Mouse (Mus musculus) stomach, postnatal 0 days (tissue): ENCODE data around the gene Rln3. TPM values are rescaled to one million over a fixed set of nuclear protein-coding genes. Genes with fewer than 3 reads are reported as not detected.

ENCODE experiments used
- ATAC-seq: fragments of 200-750 bp; cut with Nextera tagmentation; 2 replicates; pipeline ENCODE4 v1.8.0; 2017; ENCODE audit not compliant: low FRiP score, low TSS enrichment
- DNase-seq: peaks from one replicate; pipeline ENCODE4 v3.0.0-alpha.2; 2016; ENCODE audit warnings: low spot score
- H3K27ac ChIP-seq: fragments of 300-500 bp; sonication (generic); replicated peaks from 2 replicates; pipeline ENCODE4 v1.5.1; 2014; ENCODE audit warnings: mild to moderate bottlenecking, control low read depth
- H3K27me3 ChIP-seq: fragments of 300-500 bp; sonication (generic); 2 replicates; pipeline ENCODE4 v1.6.1; 2014; ENCODE audit warnings: low read length; ENCODE audit not compliant: control insufficient read depth, insufficient read depth
- H3K36me3 ChIP-seq: fragments of 300-500 bp; sonication (generic); 2 replicates; pipeline ENCODE4 v1.6.1; 2014; ENCODE audit warnings: low read length, mixed read lengths; ENCODE audit not compliant: control insufficient read depth, insufficient read depth
- H3K4me1 ChIP-seq: fragments of 300-500 bp; sonication (generic); replicated peaks from 2 replicates; pipeline ENCODE4 v1.6.1; 2014; ENCODE audit warnings: antibody characterized with exemption; ENCODE audit not compliant: control insufficient read depth, insufficient read depth
- H3K4me2 ChIP-seq: fragments of 300-500 bp; sonication (generic); replicated peaks from 2 replicates; pipeline ENCODE4 v1.6.1; 2014; ENCODE audit warnings: low read depth, mild to moderate bottlenecking, control low read depth, moderate library complexity
- H3K4me3 ChIP-seq: fragments of 300-500 bp; sonication (generic); 2 replicates; pipeline ENCODE4 v1.5.1; 2014; ENCODE audit warnings: low read depth, low read length, control low read depth
- H3K9ac ChIP-seq: fragments of 300-500 bp; sonication (generic); 2 replicates; pipeline ENCODE4 v1.6.1; 2014; ENCODE audit warnings: mild to moderate bottlenecking, low read length, control low read depth, mixed read lengths
- H3K9me3 ChIP-seq: fragments of 300-500 bp; sonication (generic); 2 replicates; pipeline ENCODE4 v1.6.1; 2016; ENCODE audit warnings: low read length; ENCODE audit not compliant: control insufficient read depth
- CTCF ChIP-seq: IDR thresholded peaks from 2 replicates; pipeline ENCODE4 v1.5.1; 2016; ENCODE audit warnings: antibody characterized with exemption, low read depth, mild to moderate bottlenecking, moderate library complexity
- EP300 ChIP-seq: optimal IDR thresholded peaks from 2 replicates; pipeline ENCODE3; 2016; ENCODE audit warnings: antibody characterized with exemption
- WGBS: fragments of 180-500 bp; shearing (Covaris S2); extraction: QIAGEN DNeasy Blood & Tissue Kit; methylation state at CpG from one replicate; pipeline ENCODE4 v1.1.7; 2014; 5-methylcytosine and 5-hydroxymethylcytosine counted together
- polyA plus RNA-seq: library from polyadenylated mRNA; unstranded; fragments of >200 nt; fragmentation: Nextera tagmentation; extraction: Ambion mirVana; gene quantifications from 2 replicates; pipeline ENCODE4 v1.2.1, GENCODE M21; 2015

Gene Rln3
- polyA plus RNA-seq, 1 experiment from 2014 or later: not detected

DNA sequence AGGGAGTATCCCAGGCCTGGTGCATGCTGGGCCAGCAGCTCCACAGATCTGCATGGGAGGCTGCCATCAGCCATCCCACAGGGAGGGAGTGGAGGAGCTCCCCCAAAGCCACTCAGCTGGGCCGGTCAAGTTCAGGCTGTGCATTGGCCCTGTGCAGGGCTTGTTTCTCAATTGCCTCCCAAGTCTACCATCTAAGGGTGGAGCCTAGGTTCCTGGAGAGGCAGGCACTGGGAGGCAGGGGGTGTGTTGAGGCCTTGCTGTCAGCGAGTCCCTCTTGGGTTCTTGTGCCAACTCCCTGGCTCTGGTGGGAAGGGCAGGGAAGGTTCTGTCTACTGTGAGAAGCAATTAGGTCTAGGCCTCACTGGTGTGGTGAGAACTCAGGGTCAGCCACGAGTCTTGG is 27.1 kb upstream of the Rln3 start:
- Histone ChIP-seq H3K27ac (no peak overlapping the region), H3K9ac (no peak overlapping the region), H3K9me3 (no peaks in the 10 kb centered on the region), H3K4me2 (no peak overlapping the region), H3K36me3 (no peaks in the 10 kb centered on the region), H3K4me1 (peaks cover 8% of the 10 kb centered on the region; the same call in 1 of the 2 replicates), H3K4me3 (no peak overlapping the region), H3K27me3 (no peaks in the 10 kb centered on the region)
- ATAC-seq (no peak), DNase-seq (no peak)
- 49% methylated on average over 3 of the region's 3 CpGs for WGBS
- TF ChIP-seq EP300 (no peak), CTCF (no peak)

DNA sequence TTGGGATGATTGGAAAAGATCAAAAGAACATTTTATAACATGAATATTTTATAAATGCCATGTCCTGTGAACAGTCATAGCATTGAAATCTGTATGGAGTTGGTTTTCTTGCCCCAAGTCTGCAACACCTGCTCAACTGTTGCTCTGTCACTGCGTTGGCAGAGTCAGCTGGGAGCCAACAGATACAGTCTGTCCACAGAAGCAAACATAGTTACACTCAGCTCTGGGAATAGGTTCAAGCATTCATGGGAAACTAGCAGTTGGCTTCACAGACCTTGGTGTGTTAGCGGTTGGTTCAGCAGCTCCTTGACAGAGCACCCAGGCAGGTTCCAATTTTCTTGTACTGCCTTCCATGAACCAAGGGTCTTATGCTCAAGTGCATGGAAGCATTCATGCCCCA is 25.9 kb upstream of the Rln3 start:
- no peak for ATAC-seq

DNA sequence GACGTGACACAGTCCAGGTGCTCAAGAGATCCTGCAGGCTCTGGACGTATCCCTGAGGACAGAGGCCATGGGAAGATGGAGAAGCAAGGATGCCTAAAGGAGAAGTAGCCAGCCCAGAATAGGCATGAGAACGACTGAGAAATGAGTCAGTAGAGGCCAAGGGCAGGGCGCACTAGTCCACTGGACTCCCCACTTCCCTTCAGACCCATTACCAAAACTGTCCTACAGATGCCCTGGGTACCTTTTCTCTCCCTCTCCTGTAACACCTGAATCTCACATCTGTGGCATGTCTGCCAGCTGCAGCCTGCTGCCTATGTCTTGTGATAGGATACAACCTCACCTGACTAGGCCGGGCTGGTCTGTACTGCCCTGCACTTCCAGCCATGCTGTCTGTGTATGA is 25.4 kb upstream of the Rln3 start:
- no peak overlapping the region for H3K4me3 ChIP-seq
- H3K36me3 ChIP-seq: no peaks in the 10 kb centered on the region
- no peak for TF ChIP-seq CTCF
- TF ChIP-seq EP300: no peak
- peaks cover 8% of the 10 kb centered on the region; the same call in 1 of the 2 replicates for H3K4me1 ChIP-seq
- WGBS: 80% methylated on average over 5 of the region's 5 CpGs
- H3K4me2 ChIP-seq: no peak overlapping the region
- H3K9ac ChIP-seq: no peak overlapping the region
- ATAC-seq: no peak
- no peaks in the 10 kb centered on the region for H3K27me3 ChIP-seq
- no peaks in the 10 kb centered on the region for H3K9me3 ChIP-seq
- 0 out of 2 replicates have a peak overlapping the region, but pooled peaks have one; percentile 13 for H3K27ac ChIP-seq
- DNase-seq: no peak

More for the DNA sequence above, 25.9 kb upstream of the Rln3 start:
- Histone ChIP-seq H3K4me1 (peaks cover 8% of the 10 kb centered on the region; the same call in 1 of the 2 replicates), H3K9me3 (no peaks in the 10 kb centered on the region), H3K27me3 (no peaks in the 10 kb centered on the region), H3K36me3 (no peaks in the 10 kb centered on the region), H3K9ac (no peak overlapping the region), H3K4me3 (no peak overlapping the region), H3K27ac (0 out of 2 replicates have a peak overlapping the region, but pooled peaks have one; percentile 13), H3K4me2 (no peak overlapping the region)
- no peak for DNase-seq
- 59% methylated on average over 2 of the region's 2 CpGs for WGBS
- no peak for TF ChIP-seq CTCF
- TF ChIP-seq EP300: no peak

DNA sequence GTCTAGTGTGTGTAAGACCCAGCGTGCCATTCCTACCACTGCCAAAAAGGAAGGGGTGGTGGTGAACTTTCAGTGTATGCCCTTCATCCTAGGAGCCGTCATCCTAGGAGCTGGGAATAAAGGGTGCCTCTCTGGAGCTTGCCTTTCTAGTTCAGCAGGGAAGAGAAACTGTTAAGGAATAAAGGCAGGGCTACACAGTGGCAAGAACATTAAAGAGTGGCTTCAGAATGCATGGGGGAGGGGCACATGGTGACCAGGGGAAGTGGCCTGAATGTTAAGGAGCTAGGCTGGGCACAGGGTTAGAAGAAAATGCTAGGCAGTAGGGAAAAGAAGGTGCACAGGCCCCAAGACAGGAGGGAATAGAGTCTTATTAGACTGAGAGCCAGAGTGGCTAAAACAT is 24.9 kb upstream of the Rln3 start:
- H3K27me3 ChIP-seq: no peaks in the 10 kb centered on the region
- H3K9ac ChIP-seq: no peak overlapping the region; the same call in 1 of the 2 replicates
- no peak for ATAC-seq
- no peak overlapping the region for H3K4me3 ChIP-seq
- H3K4me2 ChIP-seq: no peak overlapping the region
- TF ChIP-seq EP300: no peak
- no peak for TF ChIP-seq CTCF
- no peaks in the 10 kb centered on the region for H3K36me3 ChIP-seq
- no peak for DNase-seq
- peaks cover 8% of the 10 kb centered on the region; the same call in 1 of the 2 replicates for H3K4me1 ChIP-seq
- WGBS: 56% methylated on average over 2 of the region's 2 CpGs
- H3K27ac ChIP-seq: peak overlapping the region; percentile 40; the same call in 1 of the 2 replicates
- H3K9me3 ChIP-seq: no peaks in the 10 kb centered on the region

DNA sequence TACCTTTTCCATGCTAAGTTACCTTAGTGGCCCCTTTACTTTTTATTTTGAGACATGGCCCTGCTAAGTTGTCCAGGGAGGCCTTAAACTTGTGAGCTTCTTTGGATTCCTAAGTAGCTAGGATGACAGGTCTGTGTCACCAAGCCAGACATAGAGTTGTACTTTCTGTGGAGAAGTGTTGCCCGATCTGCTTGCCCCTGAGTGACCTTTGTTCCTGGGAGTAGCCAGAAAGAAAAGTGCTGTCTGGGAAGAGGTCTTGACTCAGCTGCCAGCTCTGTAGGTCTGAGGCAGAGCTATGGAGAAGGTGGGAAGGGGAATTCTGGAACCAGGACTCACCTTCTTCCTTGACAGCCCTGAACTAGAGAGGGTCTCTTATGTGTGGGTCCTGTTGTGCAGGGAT is 24.4 kb upstream of the Rln3 start:
- ATAC-seq (no peak), DNase-seq (no peak)
- Histone ChIP-seq H3K4me3 (no peak overlapping the region), H3K27ac (peak overlapping the region; percentile 40; the same call in 1 of the 2 replicates), H3K9ac (peak overlapping the region; percentile 27; the same call in 1 of the 2 replicates), H3K36me3 (no peaks in the 10 kb centered on the region), H3K4me1 (peaks cover 8% of the 10 kb centered on the region; the same call in 1 of the 2 replicates), H3K9me3 (no peaks in the 10 kb centered on the region), H3K27me3 (no peaks in the 10 kb centered on the region), H3K4me2 (no peak overlapping the region)
- whole genome bisulfite sequencing: 13% methylated on average over 1 of the region's 1 CpGs
- TF ChIP-seq CTCF: no peak
- no peak for TF ChIP-seq EP300

DNA sequence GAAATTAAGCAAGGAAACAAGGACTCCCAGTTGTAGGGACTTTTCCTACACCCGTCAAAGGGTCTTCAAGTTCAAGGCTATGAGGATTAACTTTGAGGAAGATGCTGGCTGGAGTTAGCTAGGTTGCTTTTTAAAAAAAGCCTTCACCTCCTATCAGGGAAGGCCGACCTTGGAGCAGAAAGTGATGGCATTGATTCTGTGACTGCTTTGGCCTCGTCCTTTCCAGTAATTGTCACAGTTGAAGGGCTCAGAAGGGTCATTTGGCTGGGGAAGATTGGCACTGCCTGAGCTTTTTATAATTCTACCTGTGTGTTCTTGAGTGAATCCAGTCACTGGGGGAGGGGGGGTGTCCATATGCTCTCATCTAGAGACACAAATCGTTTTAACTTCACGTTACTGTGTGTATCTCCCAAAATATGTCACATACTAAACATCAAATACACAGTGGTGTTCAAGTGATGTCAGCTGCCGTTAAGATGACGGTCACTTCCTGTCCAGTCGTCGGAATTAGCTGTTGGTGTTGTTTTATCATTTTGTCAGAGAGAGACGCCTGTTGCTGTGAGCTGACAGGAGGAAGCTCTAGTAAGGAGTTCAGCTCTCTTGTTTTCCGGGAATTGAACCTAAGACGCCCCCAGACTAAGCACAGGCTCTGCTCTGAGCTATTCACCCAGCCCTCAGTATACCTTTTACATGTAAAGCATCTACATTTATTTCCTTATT is 23.7 kb upstream of the Rln3 start:
- no peak overlapping the region for H3K4me3 ChIP-seq

More for the DNA sequence above, 23.7 kb upstream of the Rln3 start:
- Histone ChIP-seq H3K36me3 (no peaks in the 10 kb centered on the region), H3K9me3 (no peaks in the 10 kb centered on the region), H3K4me1 (peaks cover 8% of the 10 kb centered on the region; the same call in 1 of the 2 replicates), H3K9ac (no peak overlapping the region), H3K27me3 (no peaks in the 10 kb centered on the region), H3K27ac (peak overlapping the region; percentile 40; the same call in 1 of the 2 replicates), H3K4me2 (no peak overlapping the region)
- TF ChIP-seq EP300 (no peak), CTCF (no peak)
- ATAC-seq (no peak), DNase-seq (no peak)
- 59% methylated on average over 12 of the region's 12 CpGs for WGBS
